Mouse (Mus musculus) right cerebral cortex, adult 2 months (tissue): Measurements from ENCODE around the gene Gm21987.

Experiments
- DNase-seq, 2 experiments: peaks; one replicate each; pipeline ENCODE4 v3.0.0; 2021 to 2022; ENCODE audit warnings: low spot score in 2 of 2

The Gm21987 gene

DNA sequence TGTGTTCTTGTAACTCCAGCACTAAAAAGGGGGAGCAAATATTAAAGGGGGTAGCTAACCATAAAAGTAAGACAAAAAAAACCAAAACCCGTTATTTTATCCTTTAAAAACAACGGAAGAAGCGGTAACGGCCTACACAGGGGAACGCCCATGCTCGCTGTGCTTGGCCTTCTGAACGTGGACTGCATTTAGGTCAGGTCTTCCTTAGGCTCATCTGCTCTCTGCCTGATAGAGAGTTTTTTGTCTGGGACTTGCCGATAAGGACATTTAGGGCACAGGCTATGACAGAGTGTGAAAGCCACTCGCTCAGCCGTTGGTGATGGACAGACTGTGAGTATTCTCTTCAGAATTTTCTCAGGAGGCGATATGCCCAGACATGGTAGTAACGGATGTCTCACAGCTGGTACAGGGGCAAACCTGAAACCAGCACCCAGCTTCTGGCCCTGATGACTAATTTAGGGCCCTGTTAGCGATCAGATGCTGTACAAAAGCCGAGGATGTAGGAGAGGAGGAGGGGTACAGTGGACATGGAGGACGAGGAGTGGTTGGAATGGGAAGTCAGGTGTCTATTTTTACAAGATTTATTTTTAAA, 25.0 kb downstream of the Gm21987 start:
- DNase-seq, result no peak

- DNase-seq, result no peak
Measured at GRCm38 (mm10) chr16:38372876-38373275, 26.0 kb downstream of the Gm21987 start.

GRCm38 (mm10) chr16:38373439-38373838, 26.6 kb downstream of the Gm21987 start:
- no peak for DNase-seq

DNA sequence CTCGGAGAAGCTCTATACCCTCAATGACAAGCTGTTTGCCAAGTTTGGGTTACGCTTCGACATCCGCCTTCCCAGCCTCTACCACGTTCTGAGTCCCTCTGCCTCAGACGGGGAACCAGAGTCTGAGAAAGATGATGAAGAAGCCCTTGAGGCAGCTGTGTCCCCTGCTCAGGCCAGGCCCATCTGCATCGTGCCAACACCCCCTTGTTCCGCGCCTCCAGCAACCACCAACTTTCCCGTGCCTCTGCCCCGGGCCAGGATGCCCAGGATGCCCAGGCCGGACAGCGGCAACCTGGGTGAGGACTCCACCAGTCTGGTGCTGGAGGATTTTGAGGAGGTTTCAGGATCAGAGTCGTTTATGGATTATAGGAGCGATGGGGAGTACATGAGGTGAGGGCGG, 27.1 kb downstream of the Gm21987 start:
- DNase-seq, result no peak

DNA sequence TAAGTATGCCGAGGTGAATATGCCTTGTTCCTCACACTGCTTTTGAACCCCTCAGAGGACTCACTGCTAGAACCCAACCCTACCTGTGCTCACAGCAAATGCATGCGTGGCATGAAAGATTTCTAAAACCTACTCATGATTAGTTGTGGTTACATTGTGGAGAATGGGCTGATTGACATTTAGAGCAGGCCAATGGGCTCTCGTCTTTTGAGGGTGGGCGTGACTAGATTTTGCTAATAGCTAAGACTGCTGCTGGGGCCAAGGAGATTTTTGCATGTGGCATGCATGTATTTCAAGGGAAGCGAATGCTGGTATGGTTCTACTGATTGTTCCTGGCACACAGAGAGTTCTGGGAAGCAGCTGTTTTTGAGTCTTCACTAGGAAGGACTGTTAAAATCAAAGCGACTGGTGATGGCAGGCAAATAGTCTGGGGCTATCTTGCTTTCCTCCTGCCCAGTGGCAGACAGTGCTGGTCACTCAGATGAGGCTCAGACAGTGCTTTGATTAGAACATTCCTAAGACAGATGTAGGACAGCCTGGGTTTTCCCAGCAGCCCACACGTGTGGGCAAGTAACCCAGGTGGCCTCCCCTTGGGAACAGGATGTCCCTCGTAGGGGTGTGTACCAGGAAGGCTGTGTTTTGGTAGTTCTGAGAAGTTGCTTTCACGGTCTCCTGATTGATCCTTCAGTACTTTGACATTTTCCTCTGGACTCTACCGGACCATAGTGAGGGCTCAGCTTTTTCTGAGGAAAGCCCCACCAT, 27.7 kb downstream of the Gm21987 start:
- DNase-seq, result no peak

DNA sequence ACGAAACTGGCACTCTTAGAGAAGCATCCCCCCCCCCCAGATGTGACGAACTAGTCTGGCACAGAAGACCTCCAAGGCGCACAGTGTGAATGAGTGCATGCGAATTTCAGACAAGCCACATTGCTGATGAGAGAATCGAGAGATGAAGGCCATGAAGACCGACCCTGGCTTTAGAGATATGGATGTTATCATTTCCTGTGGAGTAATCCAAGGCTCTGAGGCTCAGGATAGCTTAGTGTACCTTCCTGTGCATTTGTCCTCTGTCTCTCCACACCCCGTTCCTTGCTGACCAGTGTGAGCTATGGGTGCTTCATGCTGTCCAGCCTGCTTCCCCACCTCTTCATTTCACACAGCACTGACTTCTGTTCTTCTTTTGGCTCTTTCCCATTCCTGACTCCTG, 28.3 kb downstream of the Gm21987 start:
- no peak for DNase-seq

DNA sequence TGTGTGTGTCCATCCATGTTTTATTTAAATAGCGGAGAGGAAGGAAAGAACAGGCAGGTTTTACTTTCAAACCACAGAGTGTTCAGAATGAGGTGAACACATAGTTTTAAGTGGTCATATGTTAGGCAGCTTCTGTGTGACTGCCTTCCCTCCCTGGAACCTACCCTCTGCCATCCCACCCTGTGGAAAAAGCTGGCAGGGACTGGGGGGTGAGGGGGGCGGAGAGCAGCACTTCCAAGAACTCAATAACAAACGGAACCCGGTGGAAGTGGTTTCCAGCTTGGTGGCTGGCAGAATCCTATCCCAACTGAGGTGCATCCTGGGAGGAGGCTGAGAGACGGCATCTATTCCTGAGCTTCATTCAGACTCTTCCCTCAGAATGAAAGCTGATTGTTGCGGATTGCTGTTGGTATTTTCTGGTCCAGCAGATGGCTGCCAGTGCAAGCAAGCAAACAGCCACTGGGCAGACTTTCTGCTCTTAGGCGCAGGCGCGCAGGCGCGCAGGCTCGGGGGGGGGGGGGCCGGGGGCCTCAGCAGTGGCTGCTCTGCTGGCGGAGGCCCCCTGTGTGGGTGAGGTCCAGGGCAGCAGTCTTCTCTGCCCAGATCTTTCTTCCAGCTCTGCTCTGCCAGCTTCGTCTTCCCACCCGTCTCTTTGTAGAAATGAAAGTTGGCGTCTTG, 29.5 kb downstream of the Gm21987 start:
- DNase-seq, result peak; percentile 66 to 72

DNA sequence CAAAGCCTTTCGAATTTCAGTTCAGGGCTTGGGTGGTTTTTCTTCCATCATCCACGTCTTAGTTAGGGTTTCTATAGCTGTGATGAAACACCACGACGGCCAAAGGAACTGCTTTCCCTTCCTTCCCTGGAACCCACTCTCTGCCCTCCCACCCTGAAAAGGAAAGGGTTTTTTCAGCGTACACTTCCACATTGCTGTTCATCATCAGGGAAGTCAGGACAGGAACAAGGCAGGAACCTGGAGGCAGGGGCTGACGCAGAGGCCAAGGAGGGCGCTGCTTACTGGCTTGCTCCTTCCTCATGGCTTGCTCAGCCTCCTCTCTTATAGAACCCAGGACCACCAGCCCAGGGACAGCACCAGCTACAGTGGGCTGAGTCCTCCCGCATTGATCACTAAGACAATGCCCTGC, 30.0 kb downstream of the Gm21987 start:
- DNase-seq, result no peak

DNA sequence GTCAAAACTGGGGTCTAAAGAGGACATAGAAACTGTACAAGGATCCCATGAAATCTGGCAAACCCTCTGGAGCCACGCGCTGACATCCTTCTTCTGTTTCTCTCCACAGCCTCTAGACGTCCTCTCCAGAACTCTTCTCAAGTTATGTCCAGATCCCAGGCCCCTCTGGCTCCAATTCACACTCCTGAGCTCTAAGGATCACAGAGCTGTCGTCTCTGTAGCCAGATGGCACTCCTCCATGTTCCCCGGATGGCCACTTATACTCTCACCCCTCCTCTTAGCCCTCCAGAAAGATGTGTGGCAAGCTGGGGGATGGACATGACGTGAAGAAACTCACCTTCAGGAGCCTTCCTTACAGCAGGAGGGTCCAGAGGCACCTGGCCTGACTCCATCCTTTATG, 30.7 kb downstream of the Gm21987 start:
- no peak for DNase-seq

DNA sequence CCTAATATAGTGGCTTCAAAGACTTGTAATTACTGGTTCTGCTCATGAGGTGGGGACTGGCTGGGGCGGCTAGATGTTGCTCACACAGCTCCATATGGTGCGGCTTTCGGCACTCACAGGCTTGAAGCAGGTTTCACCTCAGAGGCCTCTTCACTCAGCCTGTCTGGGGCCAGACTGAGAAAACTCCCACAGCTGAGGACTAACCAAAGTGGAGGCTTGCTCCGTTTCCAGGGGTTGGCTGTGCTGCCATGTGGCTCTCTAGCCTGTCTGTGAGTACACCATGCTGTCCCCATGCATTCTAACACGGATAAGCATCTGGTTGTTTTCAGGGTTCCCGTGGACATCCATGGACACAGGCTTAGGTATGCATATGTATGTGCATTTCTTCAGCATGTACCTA, 31.8 kb downstream of the Gm21987 start:
- no peak for DNase-seq

DNA sequence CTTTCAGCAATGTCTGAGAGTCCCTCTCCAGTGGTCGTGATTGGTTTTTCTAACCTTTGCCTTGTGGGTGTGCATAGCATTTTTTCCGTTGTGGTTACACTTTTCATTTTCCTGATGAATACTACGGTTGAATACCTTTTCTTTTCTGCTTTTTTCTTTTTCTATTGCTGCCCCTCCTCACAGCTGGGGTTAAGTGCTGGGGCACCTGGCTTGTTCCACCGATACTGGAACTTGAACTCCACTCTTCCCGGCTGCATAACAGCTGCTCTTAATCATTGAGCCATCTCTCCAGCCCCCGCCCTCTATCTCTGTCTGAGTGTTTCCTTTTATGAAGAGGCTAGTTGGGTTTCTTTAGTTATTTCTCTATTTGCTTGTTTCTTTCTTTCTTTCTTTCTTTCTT, 32.2 kb downstream of the Gm21987 start:
- DNase-seq, result no peak

- no peak for DNase-seq
Measured at GRCm38 (mm10) chr16:38379493-38379892, 32.7 kb downstream of the Gm21987 start.

GRCm38 (mm10) chr16:38379926-38380325, 33.1 kb downstream of the Gm21987 start:
- no peak for DNase-seq

DNA sequence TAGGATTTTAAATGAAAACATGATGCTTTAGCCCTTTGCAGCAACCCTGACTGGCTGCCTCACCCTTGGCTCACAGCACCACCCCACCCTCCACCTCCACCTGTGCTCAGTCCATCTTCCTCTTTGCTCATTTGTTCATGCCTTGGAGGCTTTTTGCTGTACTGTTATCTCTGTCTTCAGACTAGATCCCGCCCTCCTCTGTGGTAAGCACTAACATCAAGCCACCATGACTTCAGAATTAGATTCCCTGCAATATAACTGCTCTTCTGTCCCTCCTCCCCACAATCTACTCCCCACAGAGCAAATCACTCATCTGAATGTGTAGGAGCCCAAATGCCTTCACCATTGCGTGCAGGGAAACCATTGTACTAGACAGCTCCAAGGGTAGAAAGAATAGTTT, 36.8 kb downstream of the Gm21987 start:
- no peak for DNase-seq

GRCm38 (mm10) chr16:38385184-38385634, 38.4 kb downstream of the Gm21987 start:
- no peak for DNase-seq

DNA sequence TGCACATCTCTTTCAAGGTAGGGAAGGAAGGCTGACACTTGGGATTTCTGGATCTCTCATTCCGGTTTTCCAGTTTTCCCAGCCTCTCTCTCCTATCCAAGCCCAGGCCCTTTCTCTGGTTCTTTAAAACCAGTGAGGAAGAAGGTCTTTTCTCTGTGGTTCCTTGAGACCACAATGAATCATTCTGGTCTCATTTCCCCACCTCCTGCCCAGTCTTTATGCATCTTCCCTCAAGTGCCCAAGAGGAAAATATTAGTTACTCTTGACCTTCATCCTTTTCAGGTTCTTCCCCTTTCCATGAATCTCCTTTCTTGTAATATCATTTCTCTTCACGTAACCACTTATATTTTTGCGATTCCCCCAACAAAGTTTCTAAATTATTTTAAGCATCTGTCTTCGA, 38.9 kb downstream of the Gm21987 start:
- DNase-seq, result no peak

DNA sequence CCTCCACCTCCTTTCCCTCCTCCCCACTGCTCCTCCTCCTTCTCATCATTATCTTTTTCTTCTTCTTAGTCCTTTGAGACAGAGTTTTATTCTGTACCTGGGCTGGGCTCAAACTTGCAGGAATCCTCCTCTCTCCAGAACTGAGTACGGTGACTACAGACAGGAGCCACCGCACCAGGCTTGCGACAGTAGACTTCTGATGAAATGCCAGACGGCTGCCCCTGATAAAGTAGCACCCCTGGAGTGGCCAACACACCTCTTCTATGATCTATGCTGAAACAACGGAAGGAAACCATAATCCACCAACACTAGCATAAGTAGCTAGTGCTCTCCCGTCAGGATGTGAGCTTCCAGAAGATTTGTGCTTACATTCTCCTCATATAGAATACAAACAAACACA, 40.5 kb downstream of the Gm21987 start:
- no peak for DNase-seq

DNA sequence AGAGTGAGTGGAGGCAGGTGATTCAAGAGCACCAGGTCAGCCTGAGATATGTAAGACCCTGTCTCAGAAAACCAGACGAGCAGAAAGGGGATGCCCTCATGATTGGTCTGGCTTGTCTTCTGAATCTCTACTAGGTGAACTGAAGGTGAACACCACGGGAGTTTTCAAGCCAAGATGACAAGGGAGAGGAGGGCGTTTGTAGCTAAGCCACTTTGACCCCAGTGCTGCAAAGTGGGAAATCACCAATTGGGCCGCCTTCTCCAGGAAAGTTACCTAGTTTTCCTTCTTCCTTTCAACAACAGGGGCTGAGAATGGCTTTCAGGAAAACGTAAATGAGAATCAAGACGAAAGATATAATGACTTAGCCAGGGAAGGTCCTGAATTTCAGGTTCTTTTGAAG, 41.9 kb downstream of the Gm21987 start:
- DNase-seq, result no peak

GRCm38 (mm10) chr16:38389284-38389893, 42.5 kb downstream of the Gm21987 start:
- no peak for DNase-seq

DNA sequence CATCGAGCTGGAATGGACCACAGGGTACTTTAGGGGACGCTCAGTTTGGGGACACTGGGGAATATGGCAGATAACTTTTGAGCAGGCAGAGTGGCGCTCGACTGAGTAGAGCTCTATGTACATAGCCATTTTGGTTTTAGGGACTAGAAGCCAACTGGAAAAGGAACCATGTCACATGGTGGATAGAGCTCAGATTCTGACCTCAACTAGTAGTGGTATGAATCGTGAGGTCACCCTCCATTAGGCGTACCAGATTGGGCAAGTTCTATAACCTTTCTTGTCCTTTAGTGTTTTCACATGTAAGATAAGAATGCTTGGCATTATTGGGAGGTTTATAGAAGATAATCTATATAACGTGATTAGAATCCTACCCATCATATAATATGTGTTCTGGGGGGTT, 43.5 kb downstream of the Gm21987 start:
- no peak for DNase-seq

DNA sequence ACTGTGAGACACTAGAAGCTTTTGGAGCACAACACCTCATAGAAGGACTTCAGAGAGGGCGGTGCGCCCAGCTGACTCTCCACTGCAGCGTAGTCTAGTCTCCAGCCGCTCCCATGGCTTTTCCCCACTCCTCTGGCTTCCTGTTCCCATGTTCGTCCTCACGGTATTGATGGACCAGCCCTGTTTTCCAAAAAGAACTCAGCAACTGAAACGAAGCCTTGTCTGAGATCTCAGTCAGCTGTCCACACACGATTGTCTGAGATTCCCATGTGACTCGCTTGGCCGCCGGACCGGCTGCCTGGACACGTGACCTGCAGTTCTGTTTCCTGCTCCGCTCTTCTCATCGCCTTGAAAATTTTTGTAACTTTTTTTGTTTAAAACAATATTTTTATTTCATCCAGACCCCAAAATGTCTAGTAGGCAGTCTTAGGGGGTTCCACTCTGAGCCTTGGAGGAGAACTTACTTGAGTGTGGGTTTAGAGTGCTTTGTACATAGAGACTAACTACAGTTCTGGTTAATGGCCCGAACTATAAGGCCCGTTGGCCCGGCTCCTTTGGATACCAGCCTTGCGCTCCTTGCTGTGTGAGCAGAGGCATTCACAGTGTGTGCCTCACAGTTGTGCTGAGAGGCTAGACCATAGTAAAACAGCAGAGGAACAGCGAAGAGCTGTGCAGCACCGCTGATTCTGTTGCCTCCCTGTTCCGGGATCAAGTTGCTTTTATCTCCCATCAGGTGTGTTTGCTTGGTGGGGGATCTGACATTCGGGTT, 45.5 kb downstream of the Gm21987 start:
- DNase-seq, result no peak

DNA sequence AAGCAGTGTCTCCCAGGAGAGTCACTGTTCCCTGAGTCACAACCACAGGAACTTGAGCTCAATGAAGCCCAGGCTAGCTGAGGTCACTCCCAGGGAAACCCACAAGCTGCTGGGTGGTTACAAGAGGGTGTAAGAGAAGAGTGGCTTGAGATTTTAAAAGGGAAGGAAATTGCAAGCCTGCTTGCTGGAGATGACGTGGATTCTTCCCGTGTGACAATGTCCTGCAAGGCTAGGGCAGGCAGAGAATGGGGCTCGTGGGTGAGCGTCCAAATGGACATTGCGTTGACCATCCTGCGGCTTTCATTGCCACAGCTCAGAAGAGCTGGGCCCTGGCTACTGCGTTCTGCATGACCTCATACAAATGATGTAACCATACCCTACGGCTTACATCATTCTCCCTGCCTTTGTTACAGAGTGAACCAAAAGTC, 47.4 kb downstream of the Gm21987 start:
- DNase-seq, result no peak
